Mouse (Mus musculus) hindbrain, embryonic 16.5 days (tissue): ENCODE measurements around the gene Coq8a. TPM values are rescaled to one million over a fixed set of nuclear protein-coding genes. Genes with fewer than 3 reads are reported as not detected.

Source experiments
- ATAC-seq: fragments of 200-750 bp; cut with Nextera tagmentation; 2 replicates; pipeline ENCODE4 v1.8.0; 2017; ENCODE audit warnings: moderate TSS enrichment, moderate library complexity
- H3K27ac ChIP-seq: fragments of 300-500 bp; sonication (generic); 2 replicates; pipeline ENCODE4 v1.5.1; 2014; ENCODE audit warnings: low read depth, mild to moderate bottlenecking, control low read depth, low read length, moderate library complexity
- H3K27me3 ChIP-seq: fragments of 300-500 bp; sonication (generic); replicated peaks from 2 replicates; pipeline ENCODE4 v1.6.1; 2014; ENCODE audit warnings: low read length; ENCODE audit not compliant: control insufficient read depth, insufficient read depth
- H3K36me3 ChIP-seq: fragments of 300-500 bp; sonication (generic); 2 replicates; pipeline ENCODE4 v1.6.1; 2014; ENCODE audit warnings: mild to moderate bottlenecking, low read length, moderate library complexity, mixed read lengths; ENCODE audit not compliant: control insufficient read depth, insufficient read depth
- H3K4me1 ChIP-seq: fragments of 300-500 bp; sonication (generic); 2 replicates; pipeline ENCODE4 v1.6.1; 2014; ENCODE audit warnings: low read depth, low read length; ENCODE audit not compliant: control insufficient read depth, insufficient read depth
- H3K4me2 ChIP-seq: fragments of 300-500 bp; sonication (generic); 2 replicates; pipeline ENCODE4 v1.6.1; 2014; ENCODE audit warnings: mild to moderate bottlenecking, low read length, control low read depth, moderate library complexity
- H3K4me3 ChIP-seq: fragments of 300-500 bp; sonication (generic); 2 replicates; pipeline ENCODE4 v1.5.1; 2014; ENCODE audit warnings: mild to moderate bottlenecking, low read length, control low read depth, moderate library complexity
- H3K9ac ChIP-seq: fragments of 300-500 bp; sonication (generic); 2 replicates; pipeline ENCODE4 v1.6.1; 2014; ENCODE audit warnings: low read depth, mild to moderate bottlenecking, control low read depth, low read length, moderate library complexity
- H3K9me3 ChIP-seq: fragments of 300-500 bp; sonication (generic); 2 replicates; pipeline ENCODE4 v1.6.1; 2014; ENCODE audit warnings: mild to moderate bottlenecking, low read length, moderate library complexity; ENCODE audit not compliant: control insufficient read depth
- WGBS: fragments of 180-500 bp; shearing (Covaris S2); extraction: QIAGEN DNeasy Blood & Tissue Kit; methylation state at CpG from one replicate; pipeline ENCODE4 v1.1.7; 2014; 5-methylcytosine and 5-hydroxymethylcytosine counted together
- polyA plus RNA-seq: library from polyadenylated mRNA; unstranded; fragments of >200 nt; fragmentation: Nextera tagmentation; extraction: Ambion mirVana; gene quantifications from 2 replicates; pipeline ENCODE4 v1.2.1, GENCODE M21; 2015

The Coq8a gene
- polyA plus RNA-seq, 1 experiment from 2014 or later: 5.9 TPM

- H3K9me3 ChIP-seq: no peaks in the 10 kb centered on the region
- H3K27ac ChIP-seq: no peak overlapping the region
- no peaks in the 10 kb centered on the region for H3K4me1 ChIP-seq
- peaks cover 9% of the 10 kb centered on the region; the same call in 1 of the 2 replicates for H3K36me3 ChIP-seq
- H3K9ac ChIP-seq: no peak overlapping the region
- 95% methylated on average over 4 of the region's 4 CpGs for WGBS
- H3K4me2 ChIP-seq: no peak overlapping the region
- no peak for ATAC-seq
- H3K4me3 ChIP-seq: no peak overlapping the region
- H3K27me3 ChIP-seq: no peaks in the 10 kb centered on the region
These were observed 67.2 kb downstream of the Coq8a start for GRCm38 (mm10) chr1:180132187-180132586.

DNA sequence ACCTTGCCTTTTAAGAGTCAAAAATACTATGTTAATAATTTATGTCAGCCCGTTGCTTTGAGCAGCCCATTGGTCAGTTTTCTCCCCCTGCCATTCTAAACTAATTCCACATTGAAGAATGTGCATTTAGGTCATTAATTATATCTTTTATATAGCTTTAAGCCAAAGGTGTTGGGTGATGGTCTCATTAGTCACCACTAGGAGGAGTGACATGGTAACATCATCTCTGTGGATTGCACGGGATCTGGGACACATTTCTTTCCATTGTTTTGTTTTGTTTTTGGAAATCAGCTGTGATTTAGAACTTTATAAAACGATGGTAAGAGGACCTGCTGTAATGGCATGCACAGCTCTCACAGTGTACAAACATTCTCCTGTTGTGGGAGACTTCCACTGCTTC lies 68.0 kb downstream of the Coq8a start:
- H3K27me3 ChIP-seq: no peaks in the 10 kb centered on the region
- no peak overlapping the region for H3K9ac ChIP-seq
- 0 out of 2 replicates have a peak, but pooled peaks cover 4% of the 10 kb centered on the region for H3K36me3 ChIP-seq
- H3K9me3 ChIP-seq: no peaks in the 10 kb centered on the region
- no peak overlapping the region for H3K27ac ChIP-seq
- no peak for ATAC-seq
- no peak overlapping the region for H3K4me2 ChIP-seq
- no peak overlapping the region for H3K4me3 ChIP-seq
- H3K4me1 ChIP-seq: no peaks in the 10 kb centered on the region
- 59% methylated on average over 3 of the region's 3 CpGs for WGBS

DNA sequence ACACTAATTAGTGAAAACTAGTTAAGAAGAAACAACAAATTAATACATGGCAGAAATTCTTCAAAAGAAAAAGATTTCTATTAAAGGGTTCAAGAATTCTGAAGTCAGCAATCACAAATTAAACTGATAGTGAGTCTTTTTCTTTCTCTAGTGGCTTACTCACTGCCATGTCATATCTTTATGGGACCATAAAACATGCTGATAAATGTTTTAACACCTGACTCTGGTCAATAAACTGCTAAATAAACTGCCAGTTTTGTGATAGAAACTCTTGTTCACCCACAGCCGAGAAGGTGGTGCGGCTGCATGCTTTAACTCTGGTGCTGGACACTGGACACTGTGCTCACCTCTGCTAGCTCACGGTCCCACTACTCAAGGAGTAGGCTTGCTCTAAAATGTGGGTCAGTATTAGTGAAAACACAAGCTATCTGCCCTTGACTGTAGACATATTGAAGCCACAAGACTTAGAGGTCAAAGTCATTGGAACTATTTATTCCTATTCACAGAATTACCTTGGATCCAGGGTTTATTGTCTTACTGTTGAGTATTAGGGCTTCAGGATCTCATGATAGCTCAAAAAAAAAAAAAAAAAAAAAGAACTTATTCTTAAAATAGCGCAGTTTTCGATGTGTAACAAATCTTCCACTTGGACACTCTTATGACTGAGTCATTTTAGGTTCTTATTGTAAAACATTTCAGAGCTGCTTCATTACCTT lies 71.2 kb downstream of the Coq8a start:
- Histone ChIP-seq H3K27ac (no peak overlapping the region), H3K4me2 (no peak overlapping the region), H3K27me3 (no peaks in the 10 kb centered on the region), H3K9me3 (no peaks in the 10 kb centered on the region), H3K9ac (no peak overlapping the region), H3K4me3 (no peak overlapping the region), H3K36me3 (0 out of 2 replicates have a peak, but pooled peaks cover 4% of the 10 kb centered on the region), H3K4me1 (no peaks in the 10 kb centered on the region)
- WGBS: 97% methylated on average over 5 of the region's 5 CpGs
- no peak for ATAC-seq

DNA sequence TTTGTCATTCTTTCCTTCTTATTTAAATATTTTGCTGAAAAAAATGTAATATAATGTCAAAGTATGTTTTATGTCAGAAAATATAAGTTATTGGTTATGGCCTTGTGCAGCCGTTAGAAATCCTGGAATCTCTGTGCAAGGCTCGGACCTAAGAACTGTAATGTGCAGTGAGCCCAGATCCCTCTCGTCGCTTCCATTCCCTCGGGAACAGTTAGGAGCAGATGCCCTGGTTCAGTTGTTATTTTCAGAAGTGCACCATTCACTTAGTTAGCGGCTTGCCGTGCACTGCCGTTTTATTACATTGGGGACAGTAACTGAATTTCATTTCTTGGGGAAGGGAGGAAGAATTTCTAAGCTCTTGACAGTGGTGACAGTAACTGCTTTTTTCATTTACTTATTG lies 81.2 kb downstream of the Coq8a start:
- H3K27me3 ChIP-seq: no peaks in the 10 kb centered on the region
- ATAC-seq: no peak
- H3K36me3 ChIP-seq: no peaks in the 10 kb centered on the region; the same call in 1 of the 2 replicates
- 56% methylated on average over 8 of the region's 8 CpGs for WGBS
- no peaks in the 10 kb centered on the region for H3K4me1 ChIP-seq
- no peak overlapping the region for H3K9ac ChIP-seq
- H3K4me2 ChIP-seq: no peak overlapping the region
- no peaks in the 10 kb centered on the region for H3K9me3 ChIP-seq
- H3K27ac ChIP-seq: no peak overlapping the region
- H3K4me3 ChIP-seq: no peak overlapping the region

GRCm38 (mm10) chr1:180116525-180116924 lies 82.9 kb downstream of the Coq8a start:
- Histone ChIP-seq H3K36me3 (no peaks in the 10 kb centered on the region; the same call in none of the 2 replicates), H3K4me1 (no peaks in the 10 kb centered on the region), H3K9me3 (no peaks in the 10 kb centered on the region), H3K9ac (no peak overlapping the region), H3K4me2 (no peak overlapping the region), H3K4me3 (no peak overlapping the region), H3K27ac (no peak overlapping the region), H3K27me3 (no peaks in the 10 kb centered on the region)
- no peak for ATAC-seq
- WGBS: 88% methylated on average over 1 of the region's 1 CpGs

Other genes with a start within 250 kb of the Coq8a start
- gene Cdc42bpa, start 239.1 kb downstream of the Coq8a start, polyA plus RNA-seq: 24.8 and 34.5 TPM in 2 replicates
- gene Psen2, start 63.8 kb upstream of the Coq8a start, polyA plus RNA-seq: 17.7 and 22.2 TPM in 2 replicates
- 3.8 and 4.0 TPM in 2 replicates for gene Itpkb, start 130.9 kb upstream of the Coq8a start, polyA plus RNA-seq